Mouse (Mus musculus): ENCODE results near the gene Zfp37.

GRCm38 (mm10) chr4:62263133-62263844 is 32.4 kb upstream of the Zfp37 start:
- TF ChIP-seq CTCF (IDR thresholded peaks at IDR 0.05 in 2 of 3, conservative IDR thresholded peaks at IDR 0.05 in 1 of 3; ENCODE audit: control insufficient read depth in 1 of 3, insufficient read depth in 1 of 3, low read depth in 2 of 3, low read length in 3 of 3, poor library complexity in 1 of 3, severe bottlenecking in 1 of 3), result peak in 2 of 3 experiments; percentile 9 to 39; a peak in 3 of 6 replicates
- TF ChIP-seq SIN3A (IDR thresholded peaks at IDR 0.05; ENCODE audit: low read length), result no peak

All from MEL (cell line).